Mouse (Mus musculus): ENCODE results near the gene Clspn. TPM values are rescaled to one million over a fixed set of nuclear protein-coding genes. Genes with fewer than 3 reads are reported as not detected.

Gene Clspn
- polyA plus RNA-seq, 1 experiment from 2014 or later: 34.4 TPM

Small RNA genes within 50 kb of the gene (microRNA-seq; reads per million reads assigned to microRNA genes)
- 0.82 reads per million for gene Mir7119

Other genes with a start within 250 kb of the Clspn start
- gene Adprhl2, start 235.2 kb upstream of the Clspn start, polyA plus RNA-seq (2015; fragmentation: Nextera tagmentation; extraction: Ambion mirVana): 79.2 and 82.9 TPM in 2 replicates
- gene Tekt2, start 231.2 kb upstream of the Clspn start, polyA plus RNA-seq (2015; fragmentation: Nextera tagmentation; extraction: Ambion mirVana): 15.9 and 16.6 TPM in 2 replicates
- 15.2 and 17.1 TPM in 2 replicates for gene Ago3, start 127.4 kb upstream of the Clspn start, polyA plus RNA-seq (2015; fragmentation: Nextera tagmentation; extraction: Ambion mirVana)
- gene Ago1, start 88.4 kb upstream of the Clspn start, polyA plus RNA-seq (2015; fragmentation: Nextera tagmentation; extraction: Ambion mirVana): 3.1 and 4.0 TPM in 2 replicates
- gene Ago4, start 23.5 kb upstream of the Clspn start, polyA plus RNA-seq (2015; fragmentation: Nextera tagmentation; extraction: Ambion mirVana): 1.9 and 3.3 TPM in 2 replicates
- 4.1 TPM in 2 replicates for gene 5730409E04Rik, start 52.9 kb downstream of the Clspn start, polyA plus RNA-seq (2015; fragmentation: Nextera tagmentation; extraction: Ambion mirVana)
- 443 and 449 TPM in 2 replicates for gene Psmb2, start 120.7 kb downstream of the Clspn start, polyA plus RNA-seq (2015; fragmentation: Nextera tagmentation; extraction: Ambion mirVana)
- gene Tfap2e, start 179.3 kb downstream of the Clspn start, polyA plus RNA-seq (2015; fragmentation: Nextera tagmentation; extraction: Ambion mirVana): 0.48 and 0.54 TPM in 2 replicates
- 29.9 and 31.4 TPM in 2 replicates for gene Ncdn, start 196.5 kb downstream of the Clspn start, polyA plus RNA-seq (2015; fragmentation: Nextera tagmentation; extraction: Ambion mirVana)
- gene AU040320, start 196.6 kb downstream of the Clspn start, polyA plus RNA-seq (2015; fragmentation: Nextera tagmentation; extraction: Ambion mirVana): 17.9 and 19.0 TPM in 2 replicates